ENCODE assay signal across 26 mouse cellular contexts in genomic region chr11:78872782-78873181, GRCm38 (mm10). TPM values are rescaled to one million over a fixed set of nuclear protein-coding genes. Genes with fewer than 3 reads are reported as not detected.
"Had no signal": no experiment of that assay in that cellular context is flagged by ENCODE, and none has a peak within 500 bp of the region (broad histone marks: within the 10 kb centered on the region; RNA-seq: fewer than 3 reads in every experiment).

No protein-coding gene starts in this region.

- H3K4me2 ChIP-seq: kidney, embryonic 15.5 days; limb, embryonic 12.5 days; limb, embryonic 15.5 days; liver, embryonic 11.5 days; lung, embryonic 15.5 days; midbrain, embryonic 12.5 days; midbrain, embryonic 15.5 days; neural tube, embryonic 12.5 days; neural tube, embryonic 15.5 days had no signal

- H3K4me1 ChIP-seq: limb, embryonic 12.5 days; limb, embryonic 15.5 days; midbrain, embryonic 12.5 days; midbrain, embryonic 15.5 days; neural tube, embryonic 12.5 days; neural tube, embryonic 15.5 days had no signal

- ATAC-seq: intestine, embryonic 16.5 days; liver, postnatal 0 days; midbrain, embryonic 15.5 days had no signal

- H3K36me3 ChIP-seq: kidney, embryonic 15.5 days; limb, embryonic 12.5 days; limb, embryonic 15.5 days; lung, embryonic 15.5 days; midbrain, embryonic 12.5 days; midbrain, embryonic 15.5 days; neural tube, embryonic 12.5 days; neural tube, embryonic 15.5 days had no signal

- H3K27me3 ChIP-seq: kidney, embryonic 15.5 days; limb, embryonic 12.5 days; limb, embryonic 15.5 days; lung, embryonic 15.5 days; midbrain, embryonic 12.5 days; midbrain, embryonic 15.5 days; neural tube, embryonic 12.5 days; neural tube, embryonic 15.5 days had no signal

- DNase-seq: kidney, adult 8-10 months; kidney, postnatal 36 days; left cerebral cortex, postnatal 4 days; liver, postnatal 0 days; lung, postnatal 10 days; lung, postnatal 36 days; right cerebral cortex, adult 18-20 months; right cerebral cortex, postnatal 14 days; right cerebral cortex, postnatal 4 days; thymus, adult 2 months; thymus, postnatal 14 days; thymus, postnatal 4 days had no signal

- H3K9ac ChIP-seq: kidney, embryonic 15.5 days; limb, embryonic 12.5 days; limb, embryonic 15.5 days; liver, embryonic 14.5 days; liver, postnatal 0 days; lung, embryonic 15.5 days; midbrain, embryonic 12.5 days; midbrain, embryonic 15.5 days; neural tube, embryonic 12.5 days; neural tube, embryonic 15.5 days had no signal

- H3K4me3 ChIP-seq: kidney, embryonic 15.5 days; limb, embryonic 12.5 days; limb, embryonic 15.5 days; lung, embryonic 15.5 days; midbrain, embryonic 12.5 days; midbrain, embryonic 15.5 days; neural tube, embryonic 12.5 days; neural tube, embryonic 15.5 days had no signal

- H3K9me3 ChIP-seq: kidney, embryonic 15.5 days; limb, embryonic 12.5 days; limb, embryonic 15.5 days; lung, embryonic 15.5 days; midbrain, embryonic 12.5 days; midbrain, embryonic 15.5 days; neural tube, embryonic 12.5 days; neural tube, embryonic 15.5 days had no signal

- H3K27ac ChIP-seq: kidney, embryonic 15.5 days; limb, embryonic 12.5 days; limb, embryonic 15.5 days; liver, embryonic 14.5 days; lung, embryonic 15.5 days; midbrain, embryonic 12.5 days; midbrain, embryonic 15.5 days; neural tube, embryonic 12.5 days; neural tube, embryonic 15.5 days; stomach, postnatal 0 days had no signal

RNA-seq across cellular contexts. Expression of gene Nos2, which starts 47.8 kb away (rescaled TPM):
- total RNA-seq: megakaryocyte progenitor cell, adult 5-6 weeks; megakaryocyte-erythroid progenitor cell, adult 5-6 weeks had no signal
- polyA plus RNA-seq: liver, postnatal 0 days had no signal
